Mouse (Mus musculus) CD4-positive, CD25-positive, alpha-beta regulatory T cell, adult 4 months (primary cell): ENCODE results near the gene Zfp108. TPM values are rescaled to one million over a fixed set of nuclear protein-coding genes. Genes with fewer than 3 reads are reported as not detected.
"Not testable (repeated sequence)": the region's sequence is repeated elsewhere in the genome, so short reads cannot be mapped to it uniquely, and the experiment has no call there.

Source experiments
- ATAC-seq: one replicate; pipeline ENCODE4 v1.8.0; 2017
- polyA plus RNA-seq, 2 experiments: library from polyadenylated mRNA; unstranded; fragments of 100-300 nt; shearing (Covaris generic); gene quantifications; one replicate each; pipeline ENCODE4 v1.2.1; 2017

Gene Zfp108
- under 1 TPM in 1 of 2 experiments, not detected in 1; 0.70 TPM for polyA plus RNA-seq

DNA sequence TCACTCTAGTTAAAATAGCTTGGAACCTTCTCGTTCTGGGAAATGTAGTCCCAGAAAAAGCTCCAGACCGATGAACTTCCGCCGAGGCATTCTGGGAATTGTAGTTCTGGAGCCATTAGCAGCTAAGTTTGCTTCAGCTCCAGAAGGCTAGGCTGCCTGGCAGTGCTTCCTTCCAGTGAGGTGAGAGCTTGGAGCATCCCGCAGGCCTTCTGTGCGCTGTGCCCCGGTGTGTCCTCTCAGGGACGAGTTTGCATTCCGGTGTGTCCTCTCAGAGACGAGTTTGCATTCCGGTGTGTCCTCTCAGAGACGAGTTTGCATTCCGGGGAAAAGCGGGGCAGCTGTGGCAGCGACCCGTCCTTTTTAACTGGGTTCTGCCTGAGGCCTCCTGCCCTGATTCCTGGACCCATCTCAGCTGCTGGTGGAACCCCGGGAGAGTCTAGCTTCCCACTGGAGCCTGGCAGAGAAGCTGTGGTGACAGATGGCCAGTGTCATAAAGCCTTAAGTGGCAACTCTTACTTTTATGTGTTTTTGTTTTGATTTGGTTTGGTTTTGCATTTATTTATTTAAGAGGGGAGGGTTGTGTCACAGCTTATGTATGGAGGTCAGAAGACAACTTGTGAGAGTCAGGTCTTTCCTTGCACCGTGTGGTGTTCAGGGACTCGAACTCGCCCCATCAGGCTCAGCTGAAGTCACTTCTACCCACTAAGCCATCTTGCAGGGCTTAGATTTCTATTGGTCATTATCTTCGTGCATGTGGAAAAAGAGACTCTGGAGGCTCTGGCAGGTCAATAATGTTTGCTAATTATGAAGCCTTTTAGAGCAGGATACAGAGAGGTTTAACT lies at the start of gene Zfp108:
Gene Zfp108, plus strand, starts transcription at position 162 of the 842 bp plus-strand sequence.
- ATAC-seq: peak; percentile 92

DNA sequence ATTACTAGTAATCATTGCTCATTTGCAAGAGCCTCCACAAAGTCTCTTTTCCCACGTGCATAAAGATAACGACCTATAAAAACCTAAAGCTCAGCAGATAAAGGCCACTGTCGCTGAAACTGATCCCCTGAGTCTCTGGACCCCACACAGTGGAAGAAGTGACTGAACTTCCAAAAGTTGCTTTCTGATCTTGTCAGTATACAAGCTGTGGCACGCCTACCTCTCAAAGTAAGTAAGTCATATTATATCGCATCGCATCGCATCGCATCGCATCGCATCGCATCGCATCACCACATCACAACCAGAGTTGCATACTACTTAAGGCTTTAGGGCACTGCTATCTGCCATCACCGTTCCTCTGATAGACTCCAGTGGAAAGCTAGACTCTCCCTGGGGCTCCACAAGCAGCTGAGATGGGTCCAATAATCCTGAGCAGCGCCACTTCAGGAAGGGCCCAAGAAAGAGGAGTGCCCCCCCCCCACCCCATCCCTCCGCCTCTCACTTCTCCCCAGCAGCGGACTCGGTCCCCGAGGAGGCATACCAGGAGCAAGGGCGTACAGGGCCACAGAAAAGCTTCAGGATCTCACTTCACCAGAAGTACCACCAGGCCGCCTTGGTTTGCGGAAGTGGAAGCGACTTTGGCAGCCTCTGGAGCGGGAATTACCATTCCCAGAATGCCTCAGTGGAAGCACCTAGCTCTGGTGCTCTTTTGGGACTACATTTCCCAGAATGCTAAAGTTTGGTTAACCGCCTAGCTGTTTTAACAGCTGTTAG lies 46.9 kb upstream of the Zfp108 start:
- ATAC-seq: peak; percentile 47

DNA sequence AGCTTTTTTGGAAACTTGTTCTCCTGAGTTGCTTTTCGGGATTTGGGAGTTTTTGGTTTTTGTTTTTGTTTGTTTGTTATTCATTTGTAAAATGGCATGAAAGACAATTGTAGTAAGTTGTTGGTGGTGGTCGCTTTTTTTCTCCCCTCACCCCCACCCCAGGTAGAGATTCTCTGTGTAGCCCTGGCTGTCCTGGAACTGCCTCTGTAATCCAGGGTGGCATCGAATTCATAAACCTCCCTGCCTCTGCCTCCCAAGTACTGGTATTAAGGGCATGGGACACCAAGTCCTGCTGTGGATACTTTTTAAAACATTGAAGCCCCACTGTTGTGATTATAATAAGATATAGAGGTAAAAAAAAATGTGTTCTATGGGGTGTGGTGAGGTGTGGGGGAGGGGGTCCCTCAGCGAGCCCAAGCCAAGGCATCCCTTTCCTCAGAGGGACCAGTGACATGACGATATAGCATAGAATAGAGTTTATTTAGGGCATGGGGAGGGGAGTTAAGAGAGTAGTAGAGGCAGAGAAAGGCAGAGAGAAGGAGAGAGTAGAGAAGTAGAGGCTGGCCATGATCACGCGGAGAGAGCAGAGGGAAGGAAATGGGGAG lies 46.2 kb upstream of the Zfp108 start:
- no peak for ATAC-seq

DNA sequence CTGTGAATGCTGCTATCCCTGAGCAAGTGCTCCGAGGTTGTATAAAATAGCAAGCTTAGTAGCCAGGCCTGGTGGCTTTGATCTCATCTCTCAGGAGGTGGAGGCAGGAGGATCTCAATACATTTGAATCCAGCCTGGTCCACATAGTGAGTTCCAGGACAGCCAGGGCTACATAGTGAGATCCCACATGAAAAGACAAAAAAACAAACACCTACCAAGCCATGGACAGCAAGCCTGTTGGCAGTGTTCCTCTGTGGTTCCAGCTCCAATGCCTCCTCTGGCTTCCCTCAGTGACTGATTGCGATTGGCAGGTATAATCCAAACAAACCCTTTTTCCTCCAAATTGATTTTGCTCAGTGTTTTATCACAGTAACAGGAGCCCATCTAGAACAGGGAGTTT lies 44.3 kb upstream of the Zfp108 start:
- ATAC-seq: no peak

DNA sequence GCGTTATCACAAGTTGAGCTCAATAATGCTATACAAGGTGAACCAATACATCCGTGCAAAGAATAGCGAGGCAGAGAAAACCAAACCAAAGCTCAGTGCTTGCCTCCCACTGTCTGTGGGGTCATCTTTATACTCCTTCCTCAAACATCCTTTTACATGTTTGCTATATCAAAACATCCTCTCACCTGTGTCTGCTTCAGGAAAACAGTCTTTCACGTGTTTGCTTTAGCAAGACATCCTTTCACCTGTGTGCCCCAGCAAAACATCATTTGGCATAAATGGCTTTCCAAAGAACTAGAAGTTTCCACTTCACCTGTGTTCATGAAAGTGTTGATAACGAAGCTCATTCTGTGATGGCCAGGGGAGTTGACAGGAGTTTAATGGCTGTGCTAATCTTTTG lies 43.3 kb upstream of the Zfp108 start, which contains the start of gene Zfp111:
Gene Zfp111, minus strand, starts transcription at position 101 of the 400 bp plus-strand sequence.
- no peak for ATAC-seq

DNA sequence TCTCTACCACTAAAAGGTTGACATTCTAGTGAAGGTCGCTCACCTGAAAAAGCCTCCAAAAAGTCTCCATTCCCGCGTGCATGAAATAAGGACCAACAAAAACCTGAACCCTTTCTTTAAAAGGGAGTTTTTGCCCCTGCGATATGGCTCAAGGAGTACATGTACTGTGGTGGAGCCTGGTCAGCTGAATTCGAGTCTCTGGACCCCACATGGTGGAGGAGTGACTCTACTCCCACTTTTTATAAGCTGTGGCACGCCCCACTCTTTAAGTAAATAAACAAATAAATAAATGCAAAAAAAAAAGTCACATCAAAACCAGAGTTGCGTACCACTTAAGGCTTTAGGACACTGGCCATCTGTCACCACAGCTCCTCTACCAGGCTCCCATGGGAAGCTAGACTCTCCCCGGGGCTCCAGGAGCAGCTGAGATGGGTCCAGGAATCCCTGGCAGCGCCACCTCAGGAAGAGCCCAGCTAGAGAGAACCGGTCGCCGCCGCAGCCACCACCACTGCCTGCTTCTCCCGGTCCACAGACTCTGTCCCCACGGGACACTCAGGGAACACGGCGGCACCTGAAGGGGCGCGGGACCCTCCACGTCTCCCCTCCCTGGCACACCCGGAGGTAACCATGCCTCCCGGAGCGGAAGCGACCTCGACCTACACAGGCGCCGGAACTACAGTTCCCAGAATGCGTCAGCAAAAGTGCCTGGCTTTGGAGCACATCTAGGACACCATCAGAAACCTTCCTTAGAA lies 17.4 kb upstream of the Zfp108 start, which contains the start of gene Zfp109:
Gene Zfp109, minus strand, starts transcription at position 521 of the 752 bp plus-strand sequence.
- peak; percentile 85 for ATAC-seq

DNA sequence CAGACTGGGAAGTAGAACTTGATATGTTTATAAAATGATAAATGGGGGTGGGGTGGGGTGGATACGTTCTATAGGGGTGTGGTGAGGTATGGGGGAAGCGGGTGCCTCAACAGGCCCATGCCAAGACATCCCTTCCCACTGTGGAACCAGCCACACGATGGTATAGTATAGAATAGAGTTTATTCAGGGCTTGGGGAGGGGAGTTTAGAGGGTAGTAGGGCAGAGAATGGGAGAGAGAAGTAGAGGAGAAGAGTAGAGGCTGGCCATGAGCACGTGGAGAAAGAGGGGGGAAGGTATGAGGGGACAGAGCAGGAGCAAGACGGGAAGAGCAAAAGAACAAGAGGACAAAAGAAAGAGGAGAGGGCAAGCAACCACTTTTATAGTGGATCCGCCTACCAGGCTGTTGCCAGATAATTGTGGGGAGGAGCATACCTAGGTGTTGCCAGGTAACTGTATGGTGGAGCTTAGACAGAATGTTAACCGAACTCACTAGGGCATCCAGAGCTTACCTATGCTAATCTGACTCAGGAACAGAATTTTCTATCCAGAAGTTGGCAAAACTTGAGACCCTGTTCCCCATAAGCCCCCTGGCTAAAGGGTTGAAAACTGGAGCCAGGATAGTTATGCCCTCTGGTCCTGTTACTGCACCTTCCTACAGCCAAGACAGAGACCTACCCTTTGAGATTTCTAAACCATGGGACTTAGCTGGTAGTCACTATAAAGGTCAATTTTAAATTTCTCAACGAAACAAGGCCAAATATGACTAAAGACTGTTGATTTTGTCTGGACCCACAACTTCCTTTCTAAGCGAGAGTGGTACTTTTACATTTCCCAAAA lies 597 bp upstream of the Zfp108 start:
- no peak for ATAC-seq

DNA sequence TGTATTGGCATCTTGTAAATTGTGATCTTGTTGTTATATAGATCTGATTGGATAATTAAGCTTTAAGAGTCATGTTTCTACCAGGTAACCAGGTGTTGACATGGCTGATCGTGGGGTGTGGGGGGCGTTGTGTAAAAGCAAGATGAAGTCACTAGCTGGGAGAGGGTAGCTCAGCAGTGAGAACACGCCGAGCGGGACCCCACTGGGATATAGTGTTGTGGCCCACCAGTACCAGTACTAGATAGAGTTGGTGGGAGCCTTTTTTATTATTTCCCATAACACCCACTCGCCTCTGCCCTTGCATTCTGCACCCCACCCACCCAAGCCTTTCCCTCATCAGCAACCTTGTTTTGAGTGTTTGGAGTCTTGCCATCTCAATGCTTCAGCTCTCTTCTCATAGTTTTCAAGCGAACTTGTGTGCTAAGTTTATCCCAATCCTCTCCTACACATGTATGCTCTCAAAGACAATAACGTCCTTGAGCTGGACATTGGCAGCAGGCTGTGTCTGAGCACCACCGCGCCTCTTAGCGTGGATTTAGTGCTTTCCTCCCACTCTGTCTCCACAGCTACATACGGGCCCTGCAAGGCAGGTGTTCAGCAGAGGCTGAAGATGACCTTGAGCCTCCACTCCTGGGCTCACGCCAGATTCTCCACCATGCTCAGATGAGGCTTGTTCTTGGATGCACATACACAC lies 4.9 kb downstream of the Zfp108 start:
- ATAC-seq: no peak

DNA sequence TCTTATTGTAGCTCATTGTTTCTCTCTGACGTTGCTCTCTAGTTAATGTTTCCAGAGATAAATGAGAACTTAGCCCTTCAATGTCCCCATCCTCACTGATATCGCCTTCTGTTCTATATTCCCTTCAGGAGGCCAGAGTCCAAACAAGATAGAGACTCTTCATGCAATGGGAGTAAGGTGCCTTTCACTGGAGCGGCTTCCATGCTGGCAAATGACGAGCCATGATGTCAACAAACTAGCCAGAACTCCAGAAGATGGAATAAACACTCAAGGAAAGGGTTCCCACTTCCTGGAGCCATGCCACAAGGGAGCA lies 5.4 kb downstream of the Zfp108 start:
- no peak for ATAC-seq

DNA sequence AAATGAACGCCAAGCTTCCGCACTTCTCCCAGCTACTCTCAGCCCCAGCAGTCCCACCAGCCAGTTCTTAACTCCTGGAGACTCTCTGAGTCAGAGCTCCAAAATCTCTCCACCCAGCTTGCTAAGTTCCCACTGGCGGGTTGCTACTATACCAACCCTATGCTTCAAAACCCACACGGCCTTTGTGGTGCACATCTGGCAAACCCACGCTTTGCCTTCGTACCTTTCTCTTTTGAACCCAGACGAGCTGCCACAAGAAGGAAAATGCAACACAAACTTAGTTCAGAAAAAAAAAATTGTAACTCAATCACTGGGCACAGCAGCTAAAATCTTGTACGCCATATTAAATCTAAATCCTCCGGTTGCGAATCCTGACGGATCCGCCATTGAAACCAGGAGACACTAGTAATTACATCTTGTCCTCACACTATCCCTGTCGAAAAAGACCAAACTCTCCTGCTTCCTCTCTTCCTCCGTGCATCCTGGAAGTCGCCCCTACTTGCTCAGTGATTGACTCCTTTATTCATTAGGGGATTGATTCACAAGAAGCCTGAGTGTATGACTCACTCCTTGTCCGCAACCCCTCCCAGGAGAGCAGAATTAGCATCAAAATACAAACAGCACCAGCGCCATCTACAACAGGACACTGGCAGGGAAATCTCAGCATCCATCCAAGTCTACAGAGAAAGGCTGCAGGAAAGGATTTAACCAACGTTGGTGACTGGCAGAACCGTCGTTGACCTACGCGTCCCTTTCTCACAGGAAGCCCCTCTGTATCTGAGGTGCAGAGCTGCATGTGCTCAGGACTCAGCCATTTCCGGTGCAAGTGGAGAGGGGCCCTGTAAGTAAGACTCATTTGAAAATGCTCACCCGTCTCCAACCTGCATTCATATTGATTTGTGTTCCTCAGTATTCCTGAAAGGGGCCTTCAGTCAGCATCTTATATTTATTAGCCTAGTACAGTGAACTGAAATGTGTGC lies 13.9 kb downstream of the Zfp108 start:
- ATAC-seq: no peak

DNA sequence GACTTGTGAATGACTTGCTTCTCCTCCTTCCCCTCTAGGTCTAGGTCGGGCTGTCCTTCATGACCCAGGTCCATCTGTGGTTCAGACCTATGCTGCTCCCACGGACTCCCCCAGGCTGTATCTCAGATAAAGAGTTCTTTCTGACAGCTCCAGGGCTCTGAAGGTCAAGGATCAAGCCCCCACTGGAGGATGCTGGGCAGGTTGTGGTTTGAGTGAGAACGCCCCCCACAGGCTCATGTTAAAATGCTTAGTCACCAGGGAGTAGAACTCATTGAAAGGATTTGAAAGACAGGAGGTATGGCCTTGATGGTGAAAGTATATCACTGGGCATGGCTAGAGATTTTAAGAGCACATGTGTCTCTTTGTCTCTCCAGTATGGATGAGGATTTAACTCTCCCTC lies 14.7 kb downstream of the Zfp108 start:
- no peak for ATAC-seq

DNA sequence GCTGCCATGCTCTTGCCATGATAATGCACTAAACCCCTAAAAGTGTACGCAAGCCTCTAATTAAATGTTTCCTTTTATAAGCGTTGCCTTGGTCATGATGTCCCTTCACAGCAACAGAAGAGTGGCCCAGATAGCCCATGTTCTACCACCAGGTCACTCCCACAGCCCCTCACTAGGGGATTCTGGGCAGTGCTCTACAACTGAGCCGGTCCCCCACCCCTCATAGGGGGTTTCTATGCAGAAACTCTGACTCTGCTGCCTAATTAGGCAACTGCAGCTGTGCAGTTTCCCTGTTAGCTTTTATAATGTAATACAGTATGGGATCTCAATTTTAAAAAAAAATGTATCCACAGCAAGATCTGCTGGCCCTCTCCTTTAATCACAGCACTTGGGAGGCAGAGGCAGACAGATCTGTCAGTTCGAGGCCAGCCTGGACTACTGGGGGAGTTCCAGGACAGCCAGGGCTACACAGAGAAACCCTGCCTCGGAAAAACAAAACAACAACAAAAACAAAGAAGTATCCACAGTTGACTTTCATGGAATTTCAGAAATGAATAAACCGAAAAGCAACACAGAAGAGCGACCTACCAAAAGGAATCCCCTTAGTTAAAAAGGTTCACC lies 15.2 kb downstream of the Zfp108 start:
- ATAC-seq: no peak

DNA sequence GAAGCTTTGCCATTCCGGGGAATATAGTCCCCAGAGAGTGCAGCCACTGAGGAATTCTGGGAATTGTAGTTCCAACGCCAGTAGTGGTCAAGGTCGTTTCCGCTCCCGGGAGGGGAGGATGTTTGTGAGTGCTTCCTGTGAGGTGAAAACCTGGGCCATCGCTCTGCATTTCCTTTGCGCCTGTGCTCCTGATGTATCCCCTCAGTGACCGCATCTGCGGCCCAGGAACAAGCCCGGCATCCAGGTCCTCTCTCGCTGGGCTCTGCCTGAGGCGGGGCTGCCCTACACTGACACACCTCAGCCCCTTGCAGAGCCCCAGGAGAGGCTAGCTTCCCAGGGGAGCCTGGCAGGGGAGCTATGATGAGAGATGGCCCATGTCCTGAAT lies 15.7 kb downstream of the Zfp108 start, which contains the start of gene Zfp93:
Gene Zfp93, plus strand, starts transcription at position 133 of the 385 bp plus-strand sequence.
- peak; percentile 90 for ATAC-seq

DNA sequence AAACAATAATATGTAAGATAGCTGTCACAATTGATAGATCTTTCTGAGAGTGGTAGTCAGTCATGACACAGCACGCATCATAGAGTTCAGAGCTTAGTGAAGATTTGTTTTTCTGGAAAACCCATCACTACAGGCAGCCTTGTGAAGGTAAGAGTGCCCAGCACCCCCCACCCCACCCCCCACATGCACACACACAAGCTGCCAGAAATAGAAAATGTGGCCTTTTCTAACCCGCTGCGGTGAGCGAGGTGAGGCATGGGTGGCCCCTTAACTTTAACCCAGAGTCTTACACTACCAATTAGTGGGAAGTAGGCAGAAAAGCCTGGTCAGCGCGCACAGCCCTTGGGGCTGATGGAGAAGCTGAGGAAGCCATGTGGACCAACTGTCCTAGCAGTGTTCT lies 16.6 kb downstream of the Zfp108 start:
- ATAC-seq: no peak

DNA sequence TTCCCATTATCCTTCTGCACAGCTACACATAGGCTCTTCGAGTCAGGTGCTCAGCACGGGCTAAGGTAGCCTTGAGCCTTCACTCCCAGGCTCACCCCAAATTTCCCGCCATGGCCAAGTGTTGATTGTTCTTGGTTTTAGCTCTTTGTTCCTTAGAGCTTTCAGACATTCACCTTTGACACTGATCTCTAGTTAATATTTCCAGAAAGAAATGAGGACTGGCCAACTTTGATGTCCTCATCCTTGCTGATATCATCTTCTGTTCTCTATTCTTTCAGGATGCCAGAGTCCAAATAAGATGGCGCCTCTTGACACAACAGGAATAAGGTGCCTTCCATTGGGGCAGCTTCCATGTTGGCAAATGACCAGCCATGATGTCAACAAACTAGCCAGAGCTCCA lies 19.9 kb downstream of the Zfp108 start:
- ATAC-seq: no peak

DNA sequence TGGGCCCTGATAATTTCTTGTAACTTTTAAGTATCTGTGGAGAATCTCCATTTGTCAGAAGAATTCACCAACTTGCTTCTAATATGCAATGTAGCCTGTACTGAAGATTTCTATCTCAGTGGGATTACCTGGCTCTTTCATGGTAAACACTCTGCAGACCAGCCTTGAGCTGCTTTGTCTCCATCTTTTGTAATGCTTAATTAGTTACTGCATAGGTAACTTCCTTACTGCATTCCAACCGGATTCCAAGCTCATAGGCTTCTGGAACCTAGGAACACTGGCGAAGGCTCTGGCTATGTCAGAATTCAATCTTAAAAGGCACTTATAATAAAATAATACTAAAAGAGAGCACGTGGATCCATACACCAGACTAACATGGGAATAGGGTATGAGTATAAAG lies 24.2 kb downstream of the Zfp108 start:
- not testable (repeated sequence) for ATAC-seq

DNA sequence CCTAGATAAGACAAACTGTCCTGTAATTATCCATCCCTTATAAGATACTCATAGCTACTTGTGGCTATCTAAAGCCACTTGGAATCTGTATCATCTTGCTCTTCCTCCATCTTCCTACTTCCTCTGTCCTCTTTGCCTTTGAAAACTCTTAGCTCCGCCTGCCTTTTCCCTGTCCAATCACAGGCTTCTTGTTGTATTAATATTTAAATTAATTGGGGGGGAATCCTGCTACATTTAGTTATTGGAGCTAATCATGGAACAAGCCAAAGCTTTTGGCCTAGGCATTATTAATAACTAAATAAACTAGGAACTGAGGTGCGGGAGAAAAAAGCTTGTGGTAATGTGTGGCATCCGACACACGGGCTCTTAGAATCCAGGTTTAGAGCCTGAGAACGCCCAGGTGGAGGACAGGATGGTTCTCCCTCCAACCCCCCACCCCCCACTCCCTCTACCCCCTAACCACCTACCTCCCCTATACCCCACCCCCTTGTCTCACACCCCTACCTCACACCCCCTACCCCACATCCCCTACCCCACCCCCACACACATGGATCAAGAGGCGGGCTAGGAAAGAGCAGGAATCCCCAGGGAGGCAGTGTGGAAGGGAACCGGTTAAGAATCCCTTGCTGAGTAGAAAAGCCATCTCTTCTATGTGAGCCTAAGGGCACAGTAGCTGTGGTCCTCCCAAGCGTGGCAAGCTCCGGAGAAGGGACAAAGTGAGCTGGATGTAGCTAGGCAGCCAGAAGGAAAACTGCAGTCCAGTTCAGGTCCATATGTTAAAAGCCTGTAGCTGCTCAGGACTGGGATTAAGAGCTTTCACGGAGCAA lies 25.6 kb downstream of the Zfp108 start:
- ATAC-seq: no peak

DNA sequence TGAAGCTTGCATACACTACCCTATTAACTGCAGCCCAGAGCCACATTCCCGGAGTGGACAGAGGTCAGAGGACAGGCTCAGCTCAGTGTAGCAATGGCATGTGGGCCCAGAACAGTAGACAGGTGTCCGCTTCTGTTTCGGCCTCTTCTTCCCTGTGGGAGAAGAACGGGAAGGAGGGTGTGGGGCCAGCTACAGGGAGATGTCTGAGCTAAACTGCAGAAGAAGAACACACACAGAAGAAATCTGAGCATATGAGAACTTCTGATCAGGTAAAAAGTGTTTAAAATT lies 26.2 kb downstream of the Zfp108 start:
- ATAC-seq: no peak

DNA sequence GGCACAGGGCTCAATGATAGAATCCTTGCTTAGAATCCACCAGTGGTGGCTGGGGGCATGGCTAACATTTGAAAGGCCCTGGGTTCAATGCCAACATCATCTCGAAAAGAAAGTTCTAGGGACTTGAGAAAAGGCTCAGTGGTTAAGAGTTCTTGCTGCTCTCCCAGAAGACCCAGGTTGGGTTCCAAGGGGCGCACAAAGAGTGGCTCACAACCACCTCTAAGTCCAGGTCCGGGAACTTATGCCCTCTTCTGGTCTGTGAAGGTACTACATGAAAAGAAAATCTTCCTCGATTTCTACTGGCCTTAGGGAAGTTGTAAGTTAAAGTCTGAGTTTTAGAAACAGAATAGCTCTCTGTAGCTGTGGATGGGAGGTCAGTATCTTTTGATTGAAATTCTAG lies 31.5 kb downstream of the Zfp108 start:
- ATAC-seq: no peak
